Mouse (Mus musculus) thymus, adult 2 months (tissue): Measurements from ENCODE around the gene Atf3. TPM values are rescaled to one million over a fixed set of nuclear protein-coding genes. Genes with fewer than 3 reads are reported as not detected.

Source experiments
- DNase-seq: peaks from one replicate; pipeline ENCODE4 v3.0.0; 2021
- H3K27ac ChIP-seq: fragments of 200-500 bp; 2 replicates; pipeline ENCODE4 v1.5.1; 2012; ENCODE audit warnings: low read length, control low read depth; ENCODE audit not compliant: control insufficient read depth, insufficient read depth
- H3K27me3 ChIP-seq: fragments of 200-500 bp; 2 replicates; pipeline ENCODE4 v1.6.1; 2012; ENCODE audit warnings: mild to moderate bottlenecking, low read length, moderate library complexity, mixed read lengths; ENCODE audit not compliant: control insufficient read depth, insufficient read depth
- H3K36me3 ChIP-seq: fragments of 200-500 bp; 2 replicates; pipeline ENCODE4 v1.6.1; 2012; ENCODE audit warnings: mild to moderate bottlenecking, low read length, moderate library complexity; ENCODE audit not compliant: control insufficient read depth, insufficient read depth
- H3K4me1 ChIP-seq: fragments of 200-500 bp; replicated peaks from 2 replicates; pipeline ENCODE4 v1.6.1; 2012; ENCODE audit warnings: low read length; ENCODE audit not compliant: control insufficient read depth, insufficient read depth
- H3K4me3 ChIP-seq: fragments of 200-500 bp; 2 replicates; pipeline ENCODE4 v1.5.1; 2012; ENCODE audit warnings: mild to moderate bottlenecking, low read length, control low read depth, moderate library complexity; ENCODE audit not compliant: control insufficient read depth, insufficient read depth
- CTCF ChIP-seq: fragments of 200-500 bp; IDR thresholded peaks from 2 replicates; pipeline ENCODE4 v1.5.1; 2012; ENCODE audit warnings: mild to moderate bottlenecking, control low read depth, low read length, moderate library complexity, borderline replicate concordance; ENCODE audit not compliant: control insufficient read depth, poor library complexity, insufficient read depth; ENCODE audit errors: extremely low read depth
- POLR2A ChIP-seq: fragments of 200-500 bp; IDR thresholded peaks from 2 replicates; pipeline ENCODE4 v1.6.1; 2012; ENCODE audit warnings: mild to moderate bottlenecking, low read length, control low read depth, moderate library complexity; ENCODE audit not compliant: control insufficient read depth, poor library complexity, insufficient read depth; ENCODE audit errors: extremely low read depth
- WGBS: fragments of 180-500 bp; shearing (Covaris S2); methylation state at CpG from one replicate; pipeline ENCODE4 v1.1.7; 2018; 5-methylcytosine and 5-hydroxymethylcytosine counted together
- polyA plus RNA-seq: library from polyadenylated mRNA; depleted of rRNA; stranded (reverse); fragments of >200 nt; gene quantifications from 2 replicates; pipeline ENCODE4 v1.2.3, GENCODE M21; 2012; rRNA removed

The Atf3 gene
- 3.2 and 4.2 TPM in 2 replicates for polyA plus RNA-seq

DNA sequence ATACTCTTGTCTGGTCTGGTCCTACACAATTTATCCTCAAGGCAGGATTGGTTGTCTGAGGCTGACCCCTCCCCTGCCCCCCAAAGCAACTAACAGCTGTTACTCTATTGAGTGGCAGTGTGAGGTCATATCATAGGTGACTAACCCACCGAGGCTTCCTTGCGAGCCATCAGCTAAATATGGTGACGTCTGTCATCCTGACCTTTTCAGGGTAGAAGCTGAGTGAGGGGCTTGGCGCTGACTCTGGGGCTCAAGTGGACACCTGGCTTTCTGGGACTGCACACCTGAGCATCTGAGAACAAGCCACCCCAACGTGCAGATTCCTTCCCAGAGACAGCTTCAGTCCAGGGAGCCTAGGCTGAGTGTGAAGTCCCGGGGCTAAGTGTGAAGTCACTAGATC is at the start of gene Atf3:
Gene Atf3, minus strand, starts transcription at position 101 of the 400 bp plus-strand sequence.
- WGBS = 78% methylated on average over 6 of the region's 6 CpGs
- DNase-seq = no peak
- Histone ChIP-seq H3K4me3 (no peak within 1 kb of the TSS), H3K27ac (no peak within 1 kb of the TSS), H3K27me3 (no peaks in the 10 kb centered on the region), H3K4me1 (no peaks in the 10 kb centered on the region), H3K36me3 (no peaks in the 10 kb centered on the region)
- TF ChIP-seq CTCF = no peak
- TF ChIP-seq POLR2A = no peak

DNA sequence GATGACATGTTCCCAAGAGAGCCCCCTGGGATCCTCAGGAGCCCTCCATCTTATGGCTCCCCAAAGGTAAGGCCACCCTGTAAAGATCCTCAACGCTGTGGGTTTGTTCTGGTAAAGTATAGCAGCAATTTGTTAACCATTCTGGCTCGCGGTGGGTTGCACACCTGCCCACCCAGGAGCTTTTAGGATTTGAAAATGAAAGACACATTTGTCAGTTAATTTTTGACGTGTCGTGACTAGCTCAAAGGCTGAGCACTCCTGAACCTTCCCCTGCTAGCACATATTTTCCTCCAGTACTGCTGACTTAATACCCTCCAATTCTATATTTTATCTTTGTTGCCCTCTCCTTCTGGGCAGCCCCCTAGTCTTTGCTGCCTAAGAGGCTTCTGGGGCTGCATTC is 49.3 kb upstream of the Atf3 start:
- Histone ChIP-seq H3K4me1 (no peaks in the 10 kb centered on the region), H3K27me3 (no peaks in the 10 kb centered on the region), H3K27ac (no peak overlapping the region), H3K36me3 (no peaks in the 10 kb centered on the region), H3K4me3 (no peak overlapping the region)
- no peak for DNase-seq
- TF ChIP-seq POLR2A (no peak), CTCF (no peak)
- 63% methylated on average over 5 of the region's 5 CpGs for WGBS

DNA sequence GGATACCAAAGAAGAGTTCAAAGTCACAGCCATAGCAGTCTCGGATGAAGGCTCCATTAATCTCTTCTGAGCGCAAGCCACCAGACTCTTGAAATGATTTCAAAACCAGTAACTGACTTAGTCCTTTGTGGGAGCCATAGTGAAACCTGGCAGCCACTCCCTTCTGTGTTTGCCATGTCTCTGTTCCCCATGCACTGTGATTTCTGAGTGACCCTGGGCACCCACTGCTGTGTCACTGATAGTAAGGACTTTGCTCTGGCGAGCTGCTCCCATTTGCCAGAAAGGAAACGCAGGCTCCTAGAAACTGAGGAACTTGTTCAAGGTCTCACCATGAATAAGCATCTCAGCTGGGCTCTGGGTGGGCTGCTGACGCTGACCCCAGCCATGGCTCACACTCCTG is 45.6 kb upstream of the Atf3 start:
- no peak for DNase-seq
- Histone ChIP-seq H3K4me3 (no peak overlapping the region), H3K27ac (no peak overlapping the region), H3K4me1 (peaks cover 15% of the 10 kb centered on the region), H3K36me3 (no peaks in the 10 kb centered on the region), H3K27me3 (no peaks in the 10 kb centered on the region)
- WGBS = 91% methylated on average over 5 of the region's 5 CpGs
- TF ChIP-seq CTCF (no peak), POLR2A (no peak)

DNA sequence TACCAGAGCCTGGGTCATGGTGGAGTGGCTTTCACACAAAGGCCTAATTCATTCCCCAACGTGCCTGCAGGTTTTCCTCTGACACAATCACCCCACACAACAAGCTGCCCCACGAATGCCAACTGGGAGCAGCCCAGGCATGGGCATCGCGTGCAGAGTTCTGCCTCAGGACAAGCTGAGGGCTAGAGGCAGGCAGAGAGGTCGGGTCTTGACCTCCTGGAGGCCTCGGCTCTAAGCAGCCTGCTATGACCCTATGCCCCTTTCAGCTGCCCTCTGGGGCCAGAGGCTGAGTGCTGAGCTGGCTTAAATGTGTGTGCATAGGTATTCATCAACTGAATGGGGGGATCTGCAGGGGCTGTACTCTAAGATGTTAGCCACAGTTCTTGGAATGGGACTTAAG is 44.0 kb upstream of the Atf3 start:
- Histone ChIP-seq H3K36me3 (no peaks in the 10 kb centered on the region), H3K4me3 (no peak overlapping the region), H3K4me1 (peaks cover 18% of the 10 kb centered on the region), H3K27ac (no peak overlapping the region), H3K27me3 (no peaks in the 10 kb centered on the region)
- WGBS = 89% methylated on average over 6 of the region's 6 CpGs
- DNase-seq = no peak
- TF ChIP-seq CTCF = no peak
- no peak for TF ChIP-seq POLR2A

DNA sequence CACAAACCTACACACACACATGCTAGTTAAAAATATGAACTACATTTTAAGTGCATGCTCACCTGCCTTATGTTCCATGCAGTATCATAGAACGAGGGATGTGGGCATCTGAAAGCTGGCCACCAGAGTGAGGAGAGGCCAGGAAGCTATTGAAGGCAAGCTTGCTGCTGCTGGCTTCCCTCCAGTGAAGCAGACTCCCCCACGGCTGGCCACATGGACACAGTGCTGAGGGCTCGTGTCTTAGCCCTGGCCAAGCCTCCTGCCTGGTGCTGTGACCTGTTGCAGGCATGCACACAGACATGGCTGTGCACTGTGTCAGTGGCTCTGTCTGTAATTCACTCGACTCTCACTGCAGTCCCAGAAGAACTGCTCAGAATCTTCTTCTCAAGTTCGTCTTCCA is 41.8 kb upstream of the Atf3 start:
- 29% methylated on average over 5 of the region's 5 CpGs for WGBS
- no peak for DNase-seq
- no peak overlapping the region for H3K27ac ChIP-seq

DNA sequence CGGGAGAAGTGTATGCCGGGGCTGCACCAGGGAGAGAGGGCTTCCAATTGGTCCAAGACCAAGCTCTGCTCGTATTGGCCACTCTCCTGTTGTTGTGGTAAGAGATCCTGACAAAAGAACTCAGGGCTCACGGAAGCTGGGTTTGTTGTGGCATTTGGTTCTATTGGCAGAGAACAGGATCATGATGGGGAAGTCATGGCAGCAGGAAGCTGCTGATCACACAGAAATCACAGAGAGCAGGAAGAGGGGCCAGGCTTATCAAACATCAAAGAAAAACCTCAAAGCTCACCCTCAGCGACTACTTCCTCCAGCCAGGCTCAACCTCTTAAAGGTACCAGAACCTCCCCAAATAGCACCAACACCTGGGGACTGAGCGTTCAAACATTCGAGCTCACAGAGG is 41.3 kb upstream of the Atf3 start:
- Histone ChIP-seq H3K4me3 (no peak overlapping the region), H3K4me1 (peaks cover 18% of the 10 kb centered on the region), H3K27me3 (no peaks in the 10 kb centered on the region), H3K27ac (no peak overlapping the region), H3K36me3 (no peaks in the 10 kb centered on the region)
- 2% methylated on average over 7 of the region's 7 CpGs for WGBS
- DNase-seq = peak; percentile 15
- TF ChIP-seq POLR2A = no peak
- TF ChIP-seq CTCF = no peak

More for the DNA sequence above, 41.8 kb upstream of the Atf3 start:
- Histone ChIP-seq H3K27me3 (no peaks in the 10 kb centered on the region), H3K4me3 (no peak overlapping the region), H3K4me1 (peaks cover 18% of the 10 kb centered on the region), H3K36me3 (no peaks in the 10 kb centered on the region)
- TF ChIP-seq POLR2A (no peak), CTCF (no peak)

DNA sequence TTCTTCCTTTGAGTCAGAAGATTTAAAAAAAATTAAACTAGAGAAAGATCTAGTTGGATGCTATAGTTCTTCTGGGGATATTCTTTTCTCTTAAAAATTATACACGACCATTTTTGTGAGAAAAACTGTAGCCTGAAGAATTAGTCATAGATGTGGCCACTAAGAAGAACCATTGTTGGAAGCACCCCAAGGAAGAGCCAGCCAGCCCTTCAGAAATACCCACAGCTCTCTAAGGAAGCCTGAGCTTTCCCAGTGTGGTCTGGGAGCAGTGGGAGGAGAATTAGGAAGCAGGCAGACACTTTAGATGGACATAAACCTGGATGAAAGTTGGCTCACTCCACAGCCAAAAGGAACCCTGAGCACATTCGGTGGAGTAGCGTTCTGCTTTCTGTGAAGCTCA is 40.7 kb upstream of the Atf3 start:
- no peaks in the 10 kb centered on the region for H3K27me3 ChIP-seq
- H3K4me3 ChIP-seq = no peak overlapping the region
- WGBS = 41% methylated on average over 3 of the region's 3 CpGs
- H3K36me3 ChIP-seq = no peaks in the 10 kb centered on the region
- no peak for DNase-seq
- peaks cover 18% of the 10 kb centered on the region for H3K4me1 ChIP-seq
- no peak overlapping the region for H3K27ac ChIP-seq
- TF ChIP-seq POLR2A = no peak
- TF ChIP-seq CTCF = no peak
